Mouse (Mus musculus) brain, adult 2 months (tissue): Measurements from ENCODE around the gene Ccer2.
A peak's percentile ranks its signal among the peaks of the same experiment; 100 is the strongest.

ENCODE experiments used
- DNase-seq: peaks from one replicate; pipeline ENCODE4 v3.0.0; 2011; ENCODE audit warnings: low read depth, low spot score

Ccer2 gene

GRCm38 (mm10) chr7:28749935-28750334 is 6.0 kb upstream of the Ccer2 start:
- no peak for DNase-seq

- DNase-seq = no peak
Measured at GRCm38 (mm10) chr7:28758623-28759022, 2.6 kb downstream of the Ccer2 start.

GRCm38 (mm10) chr7:28761907-28762306 is 5.9 kb downstream of the Ccer2 start:
- no peak for DNase-seq

GRCm38 (mm10) chr7:28765211-28765610 is 9.2 kb downstream of the Ccer2 start:
- DNase-seq = no peak

GRCm38 (mm10) chr7:28766173-28766879 is 10.4 kb downstream of the Ccer2 start, which contains the start of gene Sirt2:
Gene Sirt2, plus strand, starts transcription at chr7:28766735.
- DNase-seq = peak; percentile 99

- DNase-seq = peak; percentile 20
Measured at GRCm38 (mm10) chr7:28766910-28767309, 10.9 kb downstream of the Ccer2 start.

- DNase-seq = no peak
Measured at GRCm38 (mm10) chr7:28767462-28767965, 11.5 kb downstream of the Ccer2 start, which contains the start of gene Nfkbib. Gene Nfkbib, minus strand, starts transcription at chr7:28767512.

GRCm38 (mm10) chr7:28769414-28769958 is 13.5 kb downstream of the Ccer2 start:
- DNase-seq = no peak

GRCm38 (mm10) chr7:28770309-28770708 is 14.3 kb downstream of the Ccer2 start:
- DNase-seq = no peak

GRCm38 (mm10) chr7:28771867-28772266 is 15.9 kb downstream of the Ccer2 start:
- DNase-seq = no peak

GRCm38 (mm10) chr7:28773163-28773562 is 17.2 kb downstream of the Ccer2 start:
- DNase-seq = peak; percentile 76

- DNase-seq = peak; percentile 82
Measured at GRCm38 (mm10) chr7:28774164-28774563, 18.2 kb downstream of the Ccer2 start.

- peak; percentile 46 for DNase-seq
Measured at GRCm38 (mm10) chr7:28775129-28775528, 19.2 kb downstream of the Ccer2 start.

- DNase-seq = no peak
Measured at GRCm38 (mm10) chr7:28778825-28779224, 22.9 kb downstream of the Ccer2 start.

GRCm38 (mm10) chr7:28780067-28780658 is 24.2 kb downstream of the Ccer2 start:
- DNase-seq = peak; percentile 95

GRCm38 (mm10) chr7:28780857-28781256 is 24.9 kb downstream of the Ccer2 start:
- DNase-seq = peak; percentile 82

GRCm38 (mm10) chr7:28781261-28781663 is 25.3 kb downstream of the Ccer2 start:
- peak; percentile 30 for DNase-seq

GRCm38 (mm10) chr7:28785161-28785560 is 29.2 kb downstream of the Ccer2 start:
- no peak for DNase-seq

GRCm38 (mm10) chr7:28787884-28788283 is 31.9 kb downstream of the Ccer2 start:
- no peak for DNase-seq

GRCm38 (mm10) chr7:28788307-28789195 is 32.6 kb downstream of the Ccer2 start, which contains the start of gene Rinl:
Gene Rinl, plus strand, starts transcription at chr7:28788969.
- DNase-seq = no peak

- no peak for DNase-seq
Measured at GRCm38 (mm10) chr7:28789235-28789634, 33.3 kb downstream of the Ccer2 start.
